Mouse (Mus musculus): Measurements from ENCODE around the gene Ccdc6.

The Ccdc6 gene

DNA sequence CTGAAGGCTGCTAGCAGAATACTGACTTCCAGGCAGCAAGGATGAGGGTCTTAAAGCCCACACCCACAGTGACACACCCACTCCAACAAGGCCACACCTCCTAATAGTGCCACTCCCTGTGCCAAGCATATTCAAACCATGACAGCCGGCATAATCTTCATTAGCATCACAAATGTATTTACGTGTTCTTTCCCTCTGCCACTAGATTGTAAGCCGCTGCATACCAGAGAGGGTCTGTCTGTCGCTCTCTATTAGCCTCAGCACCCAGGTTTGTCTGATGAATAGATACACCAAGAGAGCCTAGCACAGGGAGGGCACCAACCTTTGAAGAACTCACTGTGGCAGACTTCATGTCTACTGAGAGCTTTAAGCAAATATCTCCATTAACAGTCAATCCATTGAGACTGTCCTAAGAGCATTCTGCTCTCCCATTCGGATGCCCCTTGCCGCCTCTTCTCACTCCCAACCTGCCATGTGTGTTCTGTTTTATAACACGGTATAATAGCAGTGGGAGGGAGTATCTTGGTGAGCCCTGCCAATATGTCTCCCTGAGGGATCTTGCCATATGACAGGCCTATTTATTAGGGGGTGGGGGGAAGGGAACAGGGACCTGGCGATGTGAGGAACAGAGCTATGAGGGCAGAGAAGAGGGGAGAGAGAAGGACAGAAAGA lies 30.3 kb upstream of the Ccdc6 start:
- H3K4me1 ChIP-seq (replicated peaks; ENCODE audit: low read depth, low read length): peaks cover 24% of the 10 kb centered on the region
- no peaks in the 10 kb centered on the region for H3K36me3 ChIP-seq (ENCODE audit: insufficient read depth, low read length)
- TF ChIP-seq POU5F1 (IDR thresholded peaks at IDR 0.05; ENCODE audit: borderline replicate concordance, low read length) (no peak), NANOG (IDR thresholded peaks at IDR 0.05; ENCODE audit: borderline replicate concordance, low read length) (no peak), CTCF (conservative IDR thresholded peaks at IDR 0.05; ENCODE audit: low read length) (no peak)
- no peaks in the 10 kb centered on the region for H3K27me3 ChIP-seq (ENCODE audit: insufficient read depth, low read length)
- no peak overlapping the region for H3K4me3 ChIP-seq (replicated peaks; ENCODE audit: low read length)
- H3K9me3 ChIP-seq (ENCODE audit: low read length): peaks cover 12% of the 10 kb centered on the region

DNA sequence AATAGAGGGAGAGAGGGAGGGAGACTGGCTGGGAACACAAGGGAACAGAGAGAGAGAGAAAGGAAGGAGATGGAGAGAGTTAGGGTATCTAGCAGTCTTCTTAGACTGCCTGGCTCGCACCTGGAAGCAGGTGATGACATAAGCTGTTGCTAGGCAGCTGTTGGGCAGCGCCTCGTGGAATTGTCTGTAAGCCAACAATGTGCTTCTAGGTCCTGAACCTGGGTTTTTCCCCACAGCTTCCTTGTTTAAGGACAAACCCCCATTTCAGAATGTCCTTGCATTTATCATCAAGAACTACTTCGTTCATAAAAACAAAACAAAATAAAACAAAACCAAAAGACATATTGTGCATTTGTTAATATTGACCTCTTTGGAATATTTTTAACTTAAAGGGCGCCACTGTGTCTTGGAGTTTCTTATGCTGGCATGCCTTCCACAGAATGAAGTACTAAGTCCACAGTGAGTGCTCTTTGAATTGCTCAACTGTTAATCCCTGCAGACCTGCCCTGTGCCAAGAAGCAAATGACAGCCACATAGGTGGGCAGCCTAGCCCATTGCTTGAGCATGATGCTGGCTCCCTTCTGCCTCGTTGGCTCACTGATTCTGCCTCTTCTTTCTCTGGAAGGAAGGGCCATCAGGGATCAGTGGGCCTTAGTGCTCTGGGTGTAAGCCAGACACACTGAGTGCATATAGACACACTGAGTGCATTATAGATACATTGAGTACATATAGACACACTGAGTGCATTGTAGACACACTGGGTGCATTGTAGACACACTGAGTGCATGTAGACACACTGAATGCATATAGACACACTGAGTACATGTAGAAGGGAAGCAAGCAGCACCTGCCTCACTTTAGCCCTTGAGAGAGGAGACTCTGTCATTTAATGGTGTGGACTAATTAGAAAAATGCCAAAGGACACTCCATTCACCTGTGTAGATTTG lies 29.5 kb upstream of the Ccdc6 start:
- Histone ChIP-seq H3K36me3 (ENCODE audit: insufficient read depth, low read length) (no peaks in the 10 kb centered on the region), H3K27me3 (ENCODE audit: insufficient read depth, low read length) (no peaks in the 10 kb centered on the region), H3K4me1 (replicated peaks; ENCODE audit: low read depth, low read length) (peaks cover 19% of the 10 kb centered on the region), H3K9me3 (ENCODE audit: low read length) (peaks cover 12% of the 10 kb centered on the region), H3K4me3 (replicated peaks; ENCODE audit: low read length) (no peak overlapping the region)
- TF ChIP-seq NANOG (IDR thresholded peaks at IDR 0.05; ENCODE audit: borderline replicate concordance, low read length): no peak
- TF ChIP-seq CTCF (conservative IDR thresholded peaks at IDR 0.05; ENCODE audit: low read length): no peak
- no peak for TF ChIP-seq POU5F1 (IDR thresholded peaks at IDR 0.05; ENCODE audit: borderline replicate concordance, low read length)

DNA sequence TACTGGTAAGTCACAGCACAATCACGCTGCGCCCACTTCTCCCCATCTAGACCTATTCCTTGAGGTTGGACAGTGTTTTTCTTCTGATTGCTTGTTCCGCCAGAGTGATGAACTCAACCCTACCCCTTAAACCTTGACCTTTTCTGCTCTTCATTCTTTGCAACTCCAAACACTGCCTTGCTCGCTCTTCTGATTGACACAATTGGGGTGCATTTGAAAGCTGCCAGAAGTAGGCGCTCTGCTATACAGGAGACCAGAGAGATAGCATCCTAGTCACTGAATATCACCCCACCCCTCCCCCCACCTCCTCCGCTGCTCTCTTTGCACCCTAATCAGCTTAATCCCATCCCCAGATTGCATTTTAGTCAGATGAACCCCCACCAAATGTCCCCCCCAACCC lies 27.6 kb upstream of the Ccdc6 start:
- H3K4me1 ChIP-seq (replicated peaks; ENCODE audit: low read depth, low read length): peaks cover 19% of the 10 kb centered on the region
- no peak overlapping the region for H3K4me3 ChIP-seq (replicated peaks; ENCODE audit: low read length)
- H3K36me3 ChIP-seq (ENCODE audit: insufficient read depth, low read length): no peaks in the 10 kb centered on the region
- H3K27me3 ChIP-seq (ENCODE audit: insufficient read depth, low read length): no peaks in the 10 kb centered on the region
- H3K9me3 ChIP-seq (ENCODE audit: low read length): peaks cover 12% of the 10 kb centered on the region
- TF ChIP-seq NANOG (IDR thresholded peaks at IDR 0.05; ENCODE audit: borderline replicate concordance, low read length) (no peak), CTCF (conservative IDR thresholded peaks at IDR 0.05; ENCODE audit: low read length) (peak; percentile 45), POU5F1 (IDR thresholded peaks at IDR 0.05; ENCODE audit: borderline replicate concordance, low read length) (no peak)

DNA sequence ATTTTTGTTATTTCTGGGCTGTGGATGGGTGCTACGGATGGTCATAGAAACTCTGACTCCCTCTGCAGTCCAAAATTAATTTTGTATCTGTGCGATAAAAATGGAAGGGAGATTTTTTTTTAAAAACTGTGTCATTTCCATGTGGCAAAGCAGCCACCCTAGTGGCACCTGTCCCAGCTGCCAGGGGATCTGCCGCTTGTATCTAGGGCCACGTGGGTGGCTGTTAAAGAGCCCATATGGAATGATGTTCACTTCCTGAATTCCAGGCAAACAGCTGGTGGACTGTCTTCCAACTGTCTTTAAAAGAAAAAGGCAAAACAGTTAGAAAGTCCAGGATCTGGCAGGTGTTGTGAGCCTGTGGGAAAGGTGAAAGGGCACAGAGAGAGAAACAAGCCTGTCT lies 25.6 kb upstream of the Ccdc6 start:
- TF ChIP-seq NANOG (IDR thresholded peaks at IDR 0.05; ENCODE audit: borderline replicate concordance, low read length) (no peak), CTCF (conservative IDR thresholded peaks at IDR 0.05; ENCODE audit: low read length) (no peak), POU5F1 (IDR thresholded peaks at IDR 0.05; ENCODE audit: borderline replicate concordance, low read length) (no peak)
- Histone ChIP-seq H3K4me1 (replicated peaks; ENCODE audit: low read depth, low read length) (peaks cover 15% of the 10 kb centered on the region), H3K4me3 (replicated peaks; ENCODE audit: low read length) (no peak overlapping the region), H3K36me3 (ENCODE audit: insufficient read depth, low read length) (no peaks in the 10 kb centered on the region), H3K27me3 (ENCODE audit: insufficient read depth, low read length) (no peaks in the 10 kb centered on the region), H3K9me3 (ENCODE audit: low read length) (peaks cover 12% of the 10 kb centered on the region)

DNA sequence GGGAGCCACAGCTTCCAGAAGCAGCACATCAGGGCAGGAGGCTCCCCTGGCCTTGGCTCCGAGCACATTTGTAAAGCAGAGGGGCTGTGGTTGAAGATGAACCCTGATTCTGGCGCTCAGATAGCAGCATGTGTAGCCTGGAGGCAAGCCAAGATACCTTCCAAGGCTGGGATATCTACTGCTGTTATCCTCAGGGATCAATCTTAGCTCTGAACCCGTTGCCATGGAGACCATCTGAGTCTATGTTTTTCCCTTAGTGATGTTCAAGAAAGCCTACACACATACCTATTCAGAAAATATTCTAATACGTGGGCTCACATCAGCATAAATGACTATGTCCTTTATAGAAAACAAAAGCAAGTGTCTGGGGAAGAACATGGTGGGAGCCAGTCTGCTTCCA lies 19.5 kb upstream of the Ccdc6 start:
- TF ChIP-seq NANOG (IDR thresholded peaks at IDR 0.05; ENCODE audit: borderline replicate concordance, low read length): no peak
- TF ChIP-seq POU5F1 (IDR thresholded peaks at IDR 0.05; ENCODE audit: borderline replicate concordance, low read length): no peak
- no peak for TF ChIP-seq CTCF (conservative IDR thresholded peaks at IDR 0.05; ENCODE audit: low read length)
- no peak overlapping the region for H3K4me3 ChIP-seq (replicated peaks; ENCODE audit: low read length)
- H3K4me1 ChIP-seq (replicated peaks; ENCODE audit: low read depth, low read length): no peaks in the 10 kb centered on the region; the same call in 1 of the 2 replicates
- no peaks in the 10 kb centered on the region for H3K9me3 ChIP-seq (ENCODE audit: low read length)
- H3K36me3 ChIP-seq (ENCODE audit: insufficient read depth, low read length): no peaks in the 10 kb centered on the region
- H3K27me3 ChIP-seq (ENCODE audit: insufficient read depth, low read length): no peaks in the 10 kb centered on the region

DNA sequence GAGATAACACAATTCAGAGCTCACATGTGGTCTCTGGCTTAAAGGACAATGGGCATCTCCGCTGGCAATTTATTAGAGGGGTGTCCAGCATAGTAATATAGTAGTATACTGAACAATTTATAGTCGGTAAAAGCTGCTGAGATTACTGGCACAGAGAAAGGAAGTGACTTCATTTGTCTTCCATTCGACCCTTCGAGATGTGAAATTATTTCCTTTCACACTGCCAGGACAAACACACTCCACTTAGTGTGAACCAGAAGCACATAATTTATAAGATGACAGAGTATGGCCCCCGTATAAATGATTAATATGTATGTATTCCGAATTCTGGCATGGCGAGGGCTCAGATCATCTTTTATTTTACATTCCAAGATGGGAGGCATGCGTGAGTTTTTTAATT lies 16.0 kb upstream of the Ccdc6 start:
- H3K4me1 ChIP-seq (replicated peaks; ENCODE audit: low read depth, low read length): peaks cover 4% of the 10 kb centered on the region
- TF ChIP-seq NANOG (IDR thresholded peaks at IDR 0.05; ENCODE audit: borderline replicate concordance, low read length) (no peak), POU5F1 (IDR thresholded peaks at IDR 0.05; ENCODE audit: borderline replicate concordance, low read length) (no peak), CTCF (conservative IDR thresholded peaks at IDR 0.05; ENCODE audit: low read length) (no peak)
- no peaks in the 10 kb centered on the region for H3K27me3 ChIP-seq (ENCODE audit: insufficient read depth, low read length)

DNA sequence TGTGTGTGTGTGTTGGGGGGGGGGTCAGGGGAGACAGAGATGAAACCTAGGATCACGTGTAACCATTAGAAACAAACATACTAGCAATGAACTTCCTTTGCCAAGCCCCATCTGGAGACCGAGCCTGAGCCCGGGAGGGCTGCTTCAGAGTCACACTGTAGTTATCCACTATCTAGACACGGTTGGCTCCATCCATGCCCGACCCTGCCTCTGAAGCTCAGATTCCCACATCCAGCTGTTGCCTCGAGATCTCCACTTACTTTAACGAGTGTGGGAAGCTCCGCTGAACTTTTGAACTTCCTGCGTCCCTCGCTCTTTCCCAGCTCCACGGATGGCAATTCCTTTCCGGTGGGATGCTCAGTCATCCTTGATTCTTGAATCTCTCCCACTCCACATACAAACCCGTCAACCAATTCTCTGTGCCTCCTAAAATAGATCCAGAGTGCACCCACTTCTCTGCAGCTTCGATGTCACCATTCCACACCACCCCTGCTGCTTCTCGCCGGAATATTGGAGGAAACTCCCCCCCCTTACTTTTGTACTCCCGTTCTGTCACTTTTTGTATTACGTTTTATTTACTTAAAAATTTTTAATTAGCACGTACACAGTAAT lies 15.3 kb upstream of the Ccdc6 start:
- Histone ChIP-seq H3K4me1 (replicated peaks; ENCODE audit: low read depth, low read length) (peaks cover 4% of the 10 kb centered on the region), H3K9me3 (ENCODE audit: low read length) (no peaks in the 10 kb centered on the region), H3K27me3 (ENCODE audit: insufficient read depth, low read length) (no peaks in the 10 kb centered on the region), H3K36me3 (ENCODE audit: insufficient read depth, low read length) (no peaks in the 10 kb centered on the region), H3K4me3 (replicated peaks; ENCODE audit: low read length) (no peak overlapping the region)
- no peak for TF ChIP-seq POU5F1 (IDR thresholded peaks at IDR 0.05; ENCODE audit: borderline replicate concordance, low read length)
- TF ChIP-seq NANOG (IDR thresholded peaks at IDR 0.05; ENCODE audit: borderline replicate concordance, low read length): no peak
- no peak for TF ChIP-seq CTCF (conservative IDR thresholded peaks at IDR 0.05; ENCODE audit: low read length)

More for the DNA sequence above, 16.0 kb upstream of the Ccdc6 start:
- H3K36me3 ChIP-seq (ENCODE audit: insufficient read depth, low read length): no peaks in the 10 kb centered on the region
- no peak overlapping the region for H3K4me3 ChIP-seq (replicated peaks; ENCODE audit: low read length)
- H3K9me3 ChIP-seq (ENCODE audit: low read length): no peaks in the 10 kb centered on the region

DNA sequence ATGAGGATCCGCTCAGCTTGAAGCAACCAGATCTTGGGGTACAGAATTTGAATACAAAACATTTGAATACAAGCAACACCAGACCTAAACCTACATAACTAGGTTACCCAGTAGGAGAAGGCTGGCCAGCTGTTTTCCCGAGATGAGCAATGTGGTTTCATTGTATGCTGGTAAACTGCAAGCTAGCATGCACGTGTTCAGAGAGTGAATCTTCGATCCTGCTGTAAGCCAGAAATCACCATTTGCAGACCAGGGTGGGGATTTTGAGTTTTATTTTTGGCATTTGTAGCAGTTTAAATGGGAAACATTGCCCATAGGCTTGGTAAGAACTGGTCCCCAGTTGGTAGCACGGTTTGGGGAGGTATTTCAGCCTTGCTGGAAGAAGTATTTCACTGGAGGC lies 13.7 kb upstream of the Ccdc6 start:
- Histone ChIP-seq H3K4me1 (replicated peaks; ENCODE audit: low read depth, low read length) (peaks cover 4% of the 10 kb centered on the region), H3K4me3 (replicated peaks; ENCODE audit: low read length) (no peak overlapping the region), H3K9me3 (ENCODE audit: low read length) (no peaks in the 10 kb centered on the region), H3K36me3 (ENCODE audit: insufficient read depth, low read length) (no peaks in the 10 kb centered on the region), H3K27me3 (ENCODE audit: insufficient read depth, low read length) (no peaks in the 10 kb centered on the region)
- TF ChIP-seq NANOG (IDR thresholded peaks at IDR 0.05; ENCODE audit: borderline replicate concordance, low read length) (no peak), CTCF (conservative IDR thresholded peaks at IDR 0.05; ENCODE audit: low read length) (no peak), POU5F1 (IDR thresholded peaks at IDR 0.05; ENCODE audit: borderline replicate concordance, low read length) (no peak)

Measured in E14TG2a.4 (cell line).